Mouse (Mus musculus) thymus, postnatal 4 days (tissue): Measurements from ENCODE around the gene Msantd1.

Experiments
- DNase-seq: peaks from one replicate; pipeline ENCODE4 v3.0.0; 2021

Msantd1 gene

GRCm38 (mm10) chr5:34927648-34928047 is 19.8 kb downstream of the Msantd1 start:
- no peak for DNase-seq

GRCm38 (mm10) chr5:34930151-34930975 is 22.6 kb downstream of the Msantd1 start:
- no peak for DNase-seq

GRCm38 (mm10) chr5:34931091-34931490 is 23.3 kb downstream of the Msantd1 start:
- DNase-seq: no peak

GRCm38 (mm10) chr5:34931516-34932457 is 24.0 kb downstream of the Msantd1 start:
- DNase-seq: no peak

- DNase-seq: no peak
Measured at GRCm38 (mm10) chr5:34932458-34932806, 24.6 kb downstream of the Msantd1 start.

GRCm38 (mm10) chr5:34933461-34933860 is 25.6 kb downstream of the Msantd1 start:
- peak; percentile 29 for DNase-seq

GRCm38 (mm10) chr5:34941710-34942470 is 34.1 kb downstream of the Msantd1 start:
- DNase-seq: no peak

GRCm38 (mm10) chr5:34943428-34943827 is 35.6 kb downstream of the Msantd1 start:
- no peak for DNase-seq

- DNase-seq: peak; percentile 89
Measured at GRCm38 (mm10) chr5:34948861-34949760, 41.3 kb downstream of the Msantd1 start, which contains the start of gene Rgs12. Gene Rgs12 (plus strand): TSS chr5:34949445.

- peak; percentile 50 for DNase-seq
Measured at GRCm38 (mm10) chr5:34949769-34950211, 42.0 kb downstream of the Msantd1 start.

GRCm38 (mm10) chr5:34950486-34951160 is 42.8 kb downstream of the Msantd1 start:
- DNase-seq: peak; percentile 40

- no peak for DNase-seq
Measured at GRCm38 (mm10) chr5:34951161-34951834, 43.5 kb downstream of the Msantd1 start.

GRCm38 (mm10) chr5:34954508-34954907 is 46.7 kb downstream of the Msantd1 start:
- no peak for DNase-seq

GRCm38 (mm10) chr5:34955630-34956029 is 47.8 kb downstream of the Msantd1 start:
- no peak for DNase-seq

GRCm38 (mm10) chr5:34956151-34956550 is 48.3 kb downstream of the Msantd1 start:
- DNase-seq: no peak

GRCm38 (mm10) chr5:34957015-34957414 is 49.2 kb downstream of the Msantd1 start:
- DNase-seq: no peak

- no peak for DNase-seq
Measured at GRCm38 (mm10) chr5:34960021-34960420, 52.2 kb downstream of the Msantd1 start.

- no peak for DNase-seq
Measured at GRCm38 (mm10) chr5:34965531-34965930, 57.7 kb downstream of the Msantd1 start.

- no peak for DNase-seq
Measured at GRCm38 (mm10) chr5:34968386-34968785, 60.6 kb downstream of the Msantd1 start.

- DNase-seq: no peak
Measured at GRCm38 (mm10) chr5:34972471-34972870, 64.7 kb downstream of the Msantd1 start.
